Comparison of ENCODE assay signal across 9 mouse cellular contexts in the genomic region with DNA sequence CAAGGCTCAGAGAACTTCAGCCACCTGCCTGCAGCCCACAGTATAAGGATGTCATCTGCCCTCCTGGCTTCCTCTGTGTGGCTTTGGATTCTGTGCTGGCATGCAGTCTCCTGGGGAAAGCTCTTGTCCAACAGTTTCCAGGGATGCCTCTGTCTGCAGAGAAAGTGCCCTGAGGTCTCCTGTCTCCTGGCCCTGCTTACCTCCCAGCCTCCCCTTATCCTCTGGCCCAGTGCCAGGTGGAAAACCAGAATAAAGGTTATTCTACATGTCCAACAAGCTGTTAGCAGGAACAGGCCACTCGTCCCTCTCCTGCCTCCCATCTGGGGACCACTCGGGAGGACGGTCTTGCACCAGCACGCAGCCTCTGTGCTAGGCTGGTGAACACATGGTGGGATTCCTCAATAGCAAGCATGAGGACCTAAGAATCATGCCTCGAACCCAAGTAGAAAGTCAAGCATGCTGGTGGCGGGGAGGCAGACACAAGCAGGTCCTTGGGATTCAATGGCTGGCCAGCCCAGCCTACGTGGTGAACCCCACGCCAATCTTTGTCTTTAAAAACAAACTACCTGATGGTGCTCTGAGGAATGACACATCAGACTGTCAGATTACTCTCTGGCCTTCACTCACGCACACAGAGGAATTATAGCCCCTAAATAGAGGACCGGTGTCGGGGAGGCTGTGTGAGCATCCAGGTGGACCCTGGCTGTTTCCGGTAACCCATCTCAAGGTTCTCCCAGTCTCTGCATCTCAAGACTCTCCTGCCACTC.
DNase-seq lines count a peak whose midpoint lies in the region; ATAC-seq and TF ChIP-seq lines count a peak whose summit lies in the region.
"Had no signal": no experiment of that assay in that cellular context is flagged by ENCODE, and none has a peak within 500 bp of the region (broad histone marks: within the 10 kb centered on the region; RNA-seq: fewer than 3 reads in every experiment).

No protein-coding gene starts in this region.

- intact Hi-C loops in heart, postnatal 25 days (cut with DNase I), result no loop called here

- no peak for ATAC-seq in heart, postnatal 0 days (ENCODE audit: insufficient read depth, low read depth)
- ATAC-seq in hindbrain, embryonic 13.5 days (ENCODE audit: low FRiP score), result no peak
- no peak for ATAC-seq in stomach, embryonic 16.5 days (ENCODE audit: insufficient read depth, low FRiP score)

- no peak for TF ChIP-seq EP300 in heart, postnatal 0 days (IDR thresholded peaks at IDR 0.05; ENCODE audit: low read depth)

- peaks cover 59% of the 10 kb centered on the region for H3K4me1 ChIP-seq in heart, postnatal 0 days (ENCODE audit: control insufficient read depth, insufficient read depth)
- H3K4me1 ChIP-seq in spleen, adult 2 months (ENCODE audit: control insufficient read depth, insufficient read depth, insufficient read length), result peaks cover 59% of the 10 kb centered on the region
- peaks cover 91% of the 10 kb centered on the region for H3K4me1 ChIP-seq in hindbrain, embryonic 13.5 days (replicated peaks)
- H3K4me1 ChIP-seq in stomach, embryonic 16.5 days (ENCODE audit: control insufficient read depth, insufficient read depth, low read length), result peaks cover 86% of the 10 kb centered on the region

- WGBS in heart, postnatal 0 days, result 71% methylated on average over 12 of the region's 12 CpGs
- 88% methylated on average over 12 of the region's 12 CpGs for WGBS in spleen, adult 2 months
- 82% methylated on average over 12 of the region's 12 CpGs for WGBS in hindbrain, embryonic 13.5 days
- 77% methylated on average over 12 of the region's 12 CpGs for WGBS in stomach, embryonic 16.5 days

- no peak overlapping the region for H3K4me2 ChIP-seq in heart, postnatal 0 days (ENCODE audit: low read depth, low read length)
- no peak overlapping the region for H3K4me2 ChIP-seq in hindbrain, embryonic 13.5 days
- H3K4me2 ChIP-seq in stomach, embryonic 16.5 days (ENCODE audit: low read depth, low read length), result no peak overlapping the region

- no peaks in the 10 kb centered on the region for H3K27me3 ChIP-seq in heart, postnatal 0 days (ENCODE audit: control insufficient read depth, insufficient read depth, low read length)
- H3K27me3 ChIP-seq in spleen, adult 2 months (ENCODE audit: control insufficient read depth, insufficient read depth, low read length), result no peaks in the 10 kb centered on the region
- no peaks in the 10 kb centered on the region for H3K27me3 ChIP-seq in hindbrain, embryonic 13.5 days
- no peaks in the 10 kb centered on the region for H3K27me3 ChIP-seq in stomach, embryonic 16.5 days (ENCODE audit: control insufficient read depth, insufficient read depth, low read length)

- TF ChIP-seq POLR2A in spleen, adult 2 months (IDR thresholded peaks at IDR 0.05; ENCODE audit: low read depth, low read length), result no peak

- H3K36me3 ChIP-seq in heart, postnatal 0 days (replicated peaks; ENCODE audit: control insufficient read depth, insufficient read depth, low read length), result no peaks in the 10 kb centered on the region
- H3K36me3 ChIP-seq in spleen, adult 2 months (ENCODE audit: control insufficient read depth, insufficient read depth, low read length), result no peaks in the 10 kb centered on the region
- H3K36me3 ChIP-seq in hindbrain, embryonic 13.5 days, result no peaks in the 10 kb centered on the region
- H3K36me3 ChIP-seq in stomach, embryonic 16.5 days (ENCODE audit: control insufficient read depth, insufficient read depth, low read length), result no peaks in the 10 kb centered on the region

- TF ChIP-seq CTCF in heart, postnatal 0 days (IDR thresholded peaks at IDR 0.05; ENCODE audit: low read depth), result no peak
- no peak for TF ChIP-seq CTCF in spleen, adult 2 months (IDR thresholded peaks at IDR 0.05; ENCODE audit: extremely low read depth, insufficient read depth, insufficient read length, insufficient replicate concordance)

- H3K9me3 ChIP-seq in heart, postnatal 0 days (replicated peaks; ENCODE audit: control insufficient read depth, low read length), result no peaks in the 10 kb centered on the region
- no peaks in the 10 kb centered on the region for H3K9me3 ChIP-seq in hindbrain, embryonic 13.5 days
- H3K9me3 ChIP-seq in stomach, embryonic 16.5 days (replicated peaks; ENCODE audit: control insufficient read depth, low read length), result no peaks in the 10 kb centered on the region

- no peak overlapping the region for H3K9ac ChIP-seq in heart, postnatal 0 days (replicated peaks; ENCODE audit: low read depth, low read length)
- no peak overlapping the region for H3K9ac ChIP-seq in hindbrain, embryonic 13.5 days
- H3K9ac ChIP-seq in stomach, embryonic 16.5 days (ENCODE audit: low read length), result 0 out of 2 replicates have a peak overlapping the region, but pooled peaks have one; percentile 23

- H3K4me3 ChIP-seq in heart, postnatal 0 days (ENCODE audit: low read depth, low read length), result no peak overlapping the region
- H3K4me3 ChIP-seq in spleen, adult 2 months (ENCODE audit: extremely low read depth, insufficient read depth, insufficient read length), result no peak overlapping the region
- no peak overlapping the region for H3K4me3 ChIP-seq in hindbrain, embryonic 13.5 days
- no peak overlapping the region for H3K4me3 ChIP-seq in stomach, embryonic 16.5 days (replicated peaks; ENCODE audit: low read length)

- peak overlapping the region; percentile 83 for H3K27ac ChIP-seq in heart, postnatal 0 days (ENCODE audit: low read depth)
- peak overlapping the region; percentile 59; the same call in 1 of the 2 replicates for H3K27ac ChIP-seq in spleen, adult 2 months (ENCODE audit: insufficient read depth, low read length)
- peak overlapping the region; percentile 45; the same call in 1 of the 2 replicates for H3K27ac ChIP-seq in hindbrain, embryonic 13.5 days
- H3K27ac ChIP-seq in stomach, embryonic 16.5 days (ENCODE audit: low read length), result peak overlapping the region; percentile 92
- H3K27ac ChIP-seq: macrophage had no signal

- DNase-seq in heart, postnatal 0 days (ENCODE audit: low spot score), result no peak
- DNase-seq in heart, postnatal 25 days (ENCODE audit: low spot score), result no peak
- DNase-seq in spleen, adult 2 months (ENCODE audit: low read depth in 1 of 2, low spot score in 2 of 2), result no peak
- no peak for DNase-seq in spleen, postnatal 4 days (ENCODE audit: low spot score in 2 of 2)
- DNase-seq in right cerebral cortex, postnatal 4 days, result no peak
- DNase-seq in spleen, postnatal 10 days (ENCODE audit: low spot score in 2 of 2), result no peak
